Mouse (Mus musculus): ENCODE results near the gene Cyp4a30b.

DNA sequence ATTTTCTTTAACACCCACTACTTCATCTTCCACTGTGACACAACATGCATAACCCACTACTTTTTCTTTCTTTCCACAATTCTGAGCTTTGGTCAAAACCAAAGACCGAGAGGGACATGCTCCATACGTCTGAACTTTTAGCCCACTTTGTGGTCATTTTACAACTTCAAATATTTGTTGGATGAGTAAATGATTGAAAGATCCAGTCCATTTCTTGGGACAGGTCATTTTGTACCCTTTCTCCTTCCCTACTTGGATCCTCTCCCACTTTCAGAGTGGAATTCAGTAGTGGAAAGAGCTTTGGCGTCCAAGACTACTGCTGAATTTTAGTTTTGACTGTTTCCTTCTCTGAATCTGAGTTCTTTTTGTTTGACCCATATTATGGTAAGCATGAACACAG is 45.1 kb downstream of the Cyp4a30b start:
- no peak for TF ChIP-seq CTCF (IDR thresholded peaks at IDR 0.05; ENCODE audit: low read depth, low read length)
- TF ChIP-seq GATA1 (IDR thresholded peaks at IDR 0.05; ENCODE audit: borderline replicate concordance, low read length) = no peak
- TF ChIP-seq GATA2 (IDR thresholded peaks at IDR 0.05; ENCODE audit: borderline replicate concordance, low read depth, low read length) = no peak
- TF ChIP-seq POLR2AphosphoS5 (IDR thresholded peaks at IDR 0.05; ENCODE audit: insufficient replicate concordance, low read depth, low read length) = no peak

Data from G1E (cell line).